Mouse (Mus musculus): Measurements from ENCODE around the gene Morf4l1. TPM values are rescaled to one million over a fixed set of nuclear protein-coding genes. Genes with fewer than 3 reads are reported as not detected.

The Morf4l1 gene
- total and polyA plus RNA-seq, 2 experiments from 2014 or later: 295 to 638 TPM

GRCm38 (mm10) chr9:90136678-90136965, 22.0 kb upstream of the Morf4l1 start:
- H3K27ac ChIP-seq (ENCODE audit: low read depth, low read length): no peak overlapping the region
- DNase-seq (no peak), ATAC-seq (no peak)
- TF ChIP-seq CTCF (IDR thresholded peaks at IDR 0.05; ENCODE audit: low read depth): no peak
- no peaks in the 10 kb centered on the region for H3K27me3 ChIP-seq (ENCODE audit: insufficient read depth, low read length)
- H3K9ac ChIP-seq: no peak overlapping the region
- H3K4me1 ChIP-seq (ENCODE audit: insufficient read depth): no peaks in the 10 kb centered on the region
- H3K4me2 ChIP-seq (ENCODE audit: low read depth): no peak overlapping the region
- no peaks in the 10 kb centered on the region for H3K36me3 ChIP-seq (ENCODE audit: insufficient read depth)
- no peak overlapping the region for H3K4me3 ChIP-seq (ENCODE audit: low read depth, low read length)
- WGBS: 94% methylated on average over 1 of the region's 1 CpGs
- no peaks in the 10 kb centered on the region for H3K9me3 ChIP-seq (ENCODE audit: low read length)

GRCm38 (mm10) chr9:90135963-90136677, 21.5 kb upstream of the Morf4l1 start:
- 0 out of 2 replicates have a peak, but pooled peaks have one; percentile 23 for ATAC-seq
- no peak for DNase-seq
- WGBS: 72% methylated on average over 9 of the region's 9 CpGs
- no peak overlapping the region for H3K4me2 ChIP-seq (ENCODE audit: low read depth)
- no peak overlapping the region for H3K27ac ChIP-seq (ENCODE audit: low read depth, low read length)
- no peak overlapping the region for H3K4me3 ChIP-seq (ENCODE audit: low read depth, low read length)
- no peaks in the 10 kb centered on the region for H3K36me3 ChIP-seq (ENCODE audit: insufficient read depth)
- H3K9me3 ChIP-seq (ENCODE audit: low read length): no peaks in the 10 kb centered on the region
- TF ChIP-seq CTCF (IDR thresholded peaks at IDR 0.05; ENCODE audit: low read depth): no peak
- H3K9ac ChIP-seq: no peak overlapping the region
- no peaks in the 10 kb centered on the region for H3K27me3 ChIP-seq (ENCODE audit: insufficient read depth, low read length)
- H3K4me1 ChIP-seq (ENCODE audit: insufficient read depth): no peaks in the 10 kb centered on the region

GRCm38 (mm10) chr9:90135466-90135865, 20.9 kb upstream of the Morf4l1 start:
- TF ChIP-seq CTCF (IDR thresholded peaks at IDR 0.05; ENCODE audit: low read depth): no peak
- H3K4me2 ChIP-seq (ENCODE audit: low read depth): no peak overlapping the region
- H3K27ac ChIP-seq (ENCODE audit: low read depth, low read length): no peak overlapping the region

DNA sequence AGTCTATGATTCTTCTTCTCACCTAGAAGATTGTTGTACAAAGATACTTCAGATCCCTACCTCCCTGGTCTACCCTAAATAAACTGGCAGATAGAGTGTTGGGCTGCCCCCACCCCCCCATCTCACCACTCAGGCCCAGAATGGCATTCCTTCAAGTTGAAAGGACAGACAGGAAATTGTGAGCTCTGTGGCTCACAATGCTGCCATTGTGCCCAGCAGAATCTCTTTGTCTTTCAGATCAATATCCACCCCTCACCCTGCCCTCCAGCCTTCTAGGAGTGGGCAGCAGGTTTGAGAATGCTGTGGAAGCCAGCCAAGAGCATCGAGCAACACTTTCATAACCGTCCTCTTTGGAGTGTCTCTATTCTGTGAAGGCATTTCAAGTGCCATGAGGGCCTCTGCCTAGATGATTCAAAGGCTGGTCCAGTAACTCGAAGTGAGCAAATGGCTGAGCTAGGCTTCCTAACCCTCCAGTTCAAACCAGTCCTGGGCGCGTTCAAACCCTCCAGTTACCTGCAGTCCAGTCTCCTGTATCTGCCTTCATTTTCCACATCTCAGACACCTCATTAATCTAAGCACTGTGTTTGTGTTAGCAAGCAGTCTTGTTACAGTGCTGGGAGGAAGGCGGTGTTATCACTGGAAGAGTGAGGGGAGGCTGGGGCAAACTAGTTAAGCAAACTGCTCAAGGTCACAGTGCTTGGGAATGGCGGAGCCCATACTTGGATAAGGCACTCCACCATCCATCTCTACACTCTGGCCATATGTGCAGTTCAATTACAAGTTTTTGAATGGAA, 19.2 kb upstream of the Morf4l1 start:
- Histone ChIP-seq H3K27me3 (ENCODE audit: insufficient read depth, low read length) (no peaks in the 10 kb centered on the region), H3K4me2 (ENCODE audit: low read depth) (no peak overlapping the region), H3K27ac (ENCODE audit: low read depth, low read length) (no peak overlapping the region), H3K9me3 (ENCODE audit: low read length) (no peaks in the 10 kb centered on the region), H3K9ac (no peak overlapping the region), H3K36me3 (ENCODE audit: insufficient read depth) (no peaks in the 10 kb centered on the region), H3K4me3 (ENCODE audit: low read depth, low read length) (no peak overlapping the region), H3K4me1 (ENCODE audit: insufficient read depth) (no peaks in the 10 kb centered on the region)
- no peak for ATAC-seq
- WGBS: 61% methylated on average over 7 of the region's 7 CpGs
- TF ChIP-seq CTCF (IDR thresholded peaks at IDR 0.05; ENCODE audit: low read depth): no peak
- DNase-seq: no peak

More at GRCm38 (mm10) chr9:90135466-90135865, 20.9 kb upstream of the Morf4l1 start:
- DNase-seq: no peak
- Histone ChIP-seq H3K9ac (no peak overlapping the region), H3K9me3 (ENCODE audit: low read length) (no peaks in the 10 kb centered on the region), H3K4me3 (ENCODE audit: low read depth, low read length) (no peak overlapping the region), H3K36me3 (ENCODE audit: insufficient read depth) (no peaks in the 10 kb centered on the region), H3K27me3 (ENCODE audit: insufficient read depth, low read length) (no peaks in the 10 kb centered on the region), H3K4me1 (ENCODE audit: insufficient read depth) (no peaks in the 10 kb centered on the region)
- 85% methylated on average over 8 of the region's 8 CpGs for WGBS
- no peak for ATAC-seq

- Histone ChIP-seq H3K4me1 (ENCODE audit: insufficient read depth) (no peaks in the 10 kb centered on the region), H3K9me3 (ENCODE audit: low read length) (no peaks in the 10 kb centered on the region), H3K4me2 (ENCODE audit: low read depth) (no peak overlapping the region), H3K9ac (no peak overlapping the region), H3K4me3 (ENCODE audit: low read depth, low read length) (no peak overlapping the region), H3K27ac (ENCODE audit: low read depth, low read length) (no peak overlapping the region), H3K27me3 (ENCODE audit: insufficient read depth, low read length) (no peaks in the 10 kb centered on the region), H3K36me3 (ENCODE audit: insufficient read depth) (no peaks in the 10 kb centered on the region)
- DNase-seq: no peak
- no peak for TF ChIP-seq CTCF (IDR thresholded peaks at IDR 0.05; ENCODE audit: low read depth)
- no peak for ATAC-seq
- 84% methylated on average over 6 of the region's 6 CpGs for WGBS
Observed at GRCm38 (mm10) chr9:90128636-90129201, 14.1 kb upstream of the Morf4l1 start.

GRCm38 (mm10) chr9:90127146-90127545, 12.6 kb upstream of the Morf4l1 start:
- no peaks in the 10 kb centered on the region for H3K4me1 ChIP-seq (ENCODE audit: insufficient read depth)
- no peaks in the 10 kb centered on the region for H3K9me3 ChIP-seq (ENCODE audit: low read length)
- no peak for TF ChIP-seq CTCF (IDR thresholded peaks at IDR 0.05; ENCODE audit: low read depth)
- DNase-seq (no peak), ATAC-seq (no peak)
- H3K36me3 ChIP-seq (ENCODE audit: insufficient read depth): no peaks in the 10 kb centered on the region
- no peak overlapping the region for H3K9ac ChIP-seq
- 71% methylated on average over 6 of the region's 6 CpGs for WGBS
- no peaks in the 10 kb centered on the region for H3K27me3 ChIP-seq (ENCODE audit: insufficient read depth, low read length)
- H3K27ac ChIP-seq (ENCODE audit: low read depth, low read length): no peak overlapping the region
- H3K4me3 ChIP-seq (ENCODE audit: low read depth, low read length): no peak overlapping the region
- H3K4me2 ChIP-seq (ENCODE audit: low read depth): no peak overlapping the region
